Mouse (Mus musculus) heart, postnatal 25 days (tissue): ENCODE results near the gene Mast1. TPM values are rescaled to one million over a fixed set of nuclear protein-coding genes. Genes with fewer than 3 reads are reported as not detected.

Experiments
- DNase-seq: peaks from one replicate; pipeline ENCODE4 v3.0.0; 2022; ENCODE audit warnings: low spot score
- intact Hi-C: fragments of 180-260 bp; cut with DNase I; formaldehyde crosslinking; loops from one replicate; pipeline ENCODE4 v1.15.1; 2025
- total RNA-seq, 2 experiments: library from RNA; stranded (reverse); gene quantifications; 2 replicates each; pipeline ENCODE4 v1.2.3; 2021

Mast1 gene
- total RNA-seq, 2 experiments from 2014 or later = 0.08 to 0.14 TPM

GRCm38 (mm10) chr8:84945633-84946527 lies 8.7 kb upstream of the Mast1 start:
- DNase-seq = no peak
- intact Hi-C loops = no loop called here

- intact Hi-C loops = no loop called here
- DNase-seq = no peak
These were observed 8.1 kb upstream of the Mast1 start for GRCm38 (mm10) chr8:84945235-84945632.

GRCm38 (mm10) chr8:84944478-84945160 lies 7.5 kb upstream of the Mast1 start:
- intact Hi-C loops = no loop called here
- no peak for DNase-seq

- no peak for DNase-seq
- intact Hi-C loops = no loop called here
These were observed 6.5 kb upstream of the Mast1 start for GRCm38 (mm10) chr8:84943699-84944098.

GRCm38 (mm10) chr8:84937620-84938485 lies 694 bp upstream of the Mast1 start:
- intact Hi-C loops = no loop called here
- DNase-seq = no peak

GRCm38 (mm10) chr8:84936041-84936961 lies 858 bp downstream of the Mast1 start:
- intact Hi-C loops = no loop called here
- DNase-seq = no peak

- DNase-seq = no peak
- intact Hi-C loops = no loop called here
These were observed 1.7 kb downstream of the Mast1 start for GRCm38 (mm10) chr8:84935489-84935888.

- intact Hi-C loops = no loop called here
- no peak for DNase-seq
These were observed 2.3 kb downstream of the Mast1 start for GRCm38 (mm10) chr8:84934860-84935259.

GRCm38 (mm10) chr8:84933767-84934559 lies 3.2 kb downstream of the Mast1 start:
- no peak for DNase-seq
- intact Hi-C loops = no loop called here

GRCm38 (mm10) chr8:84930582-84930981 lies 6.6 kb downstream of the Mast1 start:
- intact Hi-C loops = no loop called here
- DNase-seq = no peak

- DNase-seq = no peak
- intact Hi-C loops = loop anchor here (2.0 kb wide), 1 partner anchor 68 kb away; no protein-coding TSS in a partner anchor
These were observed 8.5 kb downstream of the Mast1 start for GRCm38 (mm10) chr8:84928456-84929306.

GRCm38 (mm10) chr8:84927513-84927912 lies 9.6 kb downstream of the Mast1 start:
- intact Hi-C loops = no loop called here
- no peak for DNase-seq

- intact Hi-C loops = no loop called here
These were observed 11.6 kb downstream of the Mast1 start for GRCm38 (mm10) chr8:84925557-84925956.

GRCm38 (mm10) chr8:84921596-84921995 lies 15.6 kb downstream of the Mast1 start:
- DNase-seq = no peak
- intact Hi-C loops = no loop called here

More at GRCm38 (mm10) chr8:84925557-84925956, 11.6 kb downstream of the Mast1 start:
- DNase-seq = no peak

- DNase-seq = no peak
- intact Hi-C loops = no loop called here
These were observed 18.5 kb downstream of the Mast1 start for GRCm38 (mm10) chr8:84918646-84919045.

- DNase-seq = no peak
- intact Hi-C loops = no loop called here
These were observed 19.4 kb downstream of the Mast1 start for GRCm38 (mm10) chr8:84917781-84918180.

GRCm38 (mm10) chr8:84915269-84915668 lies 21.9 kb downstream of the Mast1 start:
- DNase-seq = no peak
- intact Hi-C loops = no loop called here
